Mouse (Mus musculus) ES-Bruce4 (cell line): ENCODE measurements around the gene Gm42715. TPM values are rescaled to one million over a fixed set of nuclear protein-coding genes. Genes with fewer than 3 reads are reported as not detected.
"Not testable (repeated sequence)": the region's sequence is repeated elsewhere in the genome, so short reads cannot be mapped to it uniquely, and the experiment has no call there.

Source experiments
- H3K27ac ChIP-seq: 2 replicates; pipeline ENCODE4 v1.5.1; 2012; ENCODE audit warnings: low read length, inconsistent platforms; ENCODE audit not compliant: insufficient read depth
- H3K27me3 ChIP-seq: 2 replicates; pipeline ENCODE4 v1.6.1; 2012; ENCODE audit warnings: mild to moderate bottlenecking, low read length, inconsistent platforms; ENCODE audit not compliant: control insufficient read depth, poor library complexity, insufficient read depth, severe bottlenecking
- H3K36me3 ChIP-seq: 2 replicates; pipeline ENCODE4 v1.6.1; 2012; ENCODE audit warnings: inconsistent platforms, mild to moderate bottlenecking, low read length, moderate library complexity; ENCODE audit not compliant: control insufficient read depth, poor library complexity, insufficient read depth, severe bottlenecking
- H3K4me1 ChIP-seq: one replicate; pipeline ENCODE4 v1.8.1; 2011; ENCODE audit warnings: low read length; ENCODE audit not compliant: control insufficient read depth, insufficient read depth
- H3K4me3 ChIP-seq: 2 replicates; pipeline ENCODE4 v1.5.1; 2011; ENCODE audit warnings: low read depth, mild to moderate bottlenecking, low read length
- H3K9ac ChIP-seq: 2 replicates; pipeline ENCODE4 v1.6.1; 2012; ENCODE audit warnings: low read depth, mild to moderate bottlenecking, inconsistent platforms; ENCODE audit not compliant: poor library complexity, severe bottlenecking
- H3K9me3 ChIP-seq: replicated peaks from 2 replicates; pipeline ENCODE4 v1.6.1; 2012; ENCODE audit warnings: mild to moderate bottlenecking, low read length, inconsistent platforms; ENCODE audit not compliant: control insufficient read depth, poor library complexity, insufficient read depth, severe bottlenecking
- CTCF ChIP-seq: IDR thresholded peaks from one replicate; pipeline ENCODE4 v1.8.1; 2011; ENCODE audit warnings: low read depth, low read length
- EP300 ChIP-seq: IDR thresholded peaks from 2 replicates; pipeline ENCODE4 v1.6.1; 2011; ENCODE audit warnings: low read depth, low read length; ENCODE audit not compliant: insufficient read depth
- POLR2A ChIP-seq: IDR thresholded peaks from one replicate; pipeline ENCODE4 v1.8.1; 2011; ENCODE audit warnings: low read length; ENCODE audit not compliant: insufficient read depth
- polyA plus RNA-seq: library from polyadenylated mRNA; stranded (reverse); fragments of >200 nt; gene quantifications from 2 replicates; pipeline ENCODE4 v1.2.4, GENCODE M21; 2011; ENCODE audit warnings: low read depth; ENCODE audit not compliant: missing spikeins, insufficient read depth, insufficient read length

Gene Gm42715
- polyA plus RNA-seq, 1 experiment: 13.6 TPM

- Histone ChIP-seq H3K9ac (no peak overlapping the region), H3K9me3 (no peaks in the 10 kb centered on the region), H3K4me1 (no peaks in the 10 kb centered on the region), H3K4me3 (no peak overlapping the region), H3K27me3 (no peaks in the 10 kb centered on the region), H3K27ac (no peak overlapping the region), H3K36me3 (peaks cover 18% of the 10 kb centered on the region)
- no peak for TF ChIP-seq EP300
- TF ChIP-seq CTCF: no peak
- no peak for TF ChIP-seq POLR2A
Measured at GRCm38 (mm10) chr7:127491846-127492245, 27.5 kb upstream of the Gm42715 start.

GRCm38 (mm10) chr7:127494648-127495047, 24.7 kb upstream of the Gm42715 start:
- no peak overlapping the region for H3K9ac ChIP-seq

GRCm38 (mm10) chr7:127497382-127497781, 22.0 kb upstream of the Gm42715 start:
- no peaks in the 10 kb centered on the region for H3K9me3 ChIP-seq
- TF ChIP-seq POLR2A: no peak
- TF ChIP-seq CTCF: no peak
- no peak for TF ChIP-seq EP300

More at GRCm38 (mm10) chr7:127494648-127495047, 24.7 kb upstream of the Gm42715 start:
- Histone ChIP-seq H3K27ac (no peak overlapping the region), H3K27me3 (no peaks in the 10 kb centered on the region), H3K4me1 (no peaks in the 10 kb centered on the region), H3K4me3 (no peak overlapping the region), H3K9me3 (no peaks in the 10 kb centered on the region), H3K36me3 (peaks cover 13% of the 10 kb centered on the region)
- TF ChIP-seq EP300 (no peak), POLR2A (no peak)

DNA sequence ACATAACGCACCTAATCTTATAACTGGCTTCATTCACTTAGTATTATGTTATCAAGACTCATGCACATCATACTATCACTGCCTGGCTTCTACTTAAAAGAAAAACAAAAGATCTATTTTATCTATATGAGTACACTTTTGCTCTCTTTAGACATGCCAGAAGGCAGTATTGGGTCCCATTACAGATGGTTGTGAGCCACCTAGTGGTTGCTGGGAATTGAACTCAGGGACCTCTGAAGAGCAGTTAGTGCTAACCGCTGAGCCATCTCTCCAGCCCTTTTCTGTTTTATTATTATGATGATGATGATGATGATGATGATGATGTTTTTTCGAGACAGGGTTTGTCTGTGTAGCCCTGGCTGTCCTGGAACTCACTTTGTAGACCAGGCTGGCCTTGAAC, 21.0 kb upstream of the Gm42715 start:
- Histone ChIP-seq H3K9ac (no peak overlapping the region), H3K27me3 (no peaks in the 10 kb centered on the region), H3K4me1 (no peaks in the 10 kb centered on the region), H3K4me3 (no peak overlapping the region), H3K36me3 (no peaks in the 10 kb centered on the region), H3K9me3 (no peaks in the 10 kb centered on the region), H3K27ac (no peak overlapping the region)
- no peak for TF ChIP-seq POLR2A
- TF ChIP-seq CTCF: peak; percentile 34

More at GRCm38 (mm10) chr7:127497382-127497781, 22.0 kb upstream of the Gm42715 start:
- Histone ChIP-seq H3K4me3 (no peak overlapping the region), H3K9ac (no peak overlapping the region), H3K27me3 (no peaks in the 10 kb centered on the region), H3K27ac (no peak overlapping the region), H3K4me1 (no peaks in the 10 kb centered on the region), H3K36me3 (no peaks in the 10 kb centered on the region)

DNA sequence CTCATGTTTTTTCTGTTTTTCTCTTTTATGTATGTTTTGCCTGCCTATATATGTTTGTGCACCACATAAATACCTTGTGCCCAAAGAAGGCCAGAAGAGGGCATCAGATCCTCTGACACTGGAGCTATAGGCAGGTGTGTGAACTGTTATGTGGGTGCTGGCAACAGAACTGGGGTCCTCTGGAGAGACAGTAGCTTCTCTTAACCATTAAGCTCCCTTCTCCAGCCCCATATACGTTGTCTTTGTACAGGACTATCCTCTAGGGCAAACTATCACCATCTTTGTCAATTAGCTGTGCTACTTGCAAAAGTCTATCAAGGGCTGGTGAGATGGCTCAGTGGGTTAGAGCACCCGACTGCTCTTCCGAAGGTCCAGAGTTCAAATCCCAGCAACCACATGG, 11.1 kb upstream of the Gm42715 start:
- Histone ChIP-seq H3K4me1 (no peaks in the 10 kb centered on the region), H3K9me3 (no peaks in the 10 kb centered on the region), H3K4me3 (no peak overlapping the region), H3K36me3 (no peaks in the 10 kb centered on the region), H3K9ac (no peak overlapping the region), H3K27ac (no peak overlapping the region), H3K27me3 (no peaks in the 10 kb centered on the region)
- no peak for TF ChIP-seq CTCF
- no peak for TF ChIP-seq EP300
- no peak for TF ChIP-seq POLR2A

GRCm38 (mm10) chr7:127509830-127510229, 9.6 kb upstream of the Gm42715 start:
- H3K36me3 ChIP-seq, H3K27ac ChIP-seq, H3K4me3 ChIP-seq, H3K4me1 ChIP-seq, H3K27me3 ChIP-seq, H3K9ac ChIP-seq, H3K9me3 ChIP-seq: not testable (repeated sequence)

GRCm38 (mm10) chr7:127511241-127511640, 8.1 kb upstream of the Gm42715 start:
- Histone ChIP-seq H3K4me3 (peak overlapping the region; percentile 65), H3K9ac (peak overlapping the region; percentile 41), H3K9me3 (no peaks in the 10 kb centered on the region), H3K4me1 (peaks cover 2% of the 10 kb centered on the region), H3K27ac (peak overlapping the region; percentile 73), H3K36me3 (peaks cover 6% of the 10 kb centered on the region), H3K27me3 (no peaks in the 10 kb centered on the region)
- no peak for TF ChIP-seq CTCF
- no peak for TF ChIP-seq EP300
- TF ChIP-seq POLR2A: no peak
